16 mouse cellular contexts compared by ENCODE assay signal in genomic region chr2:155088264-155088663, GRCm38 (mm10).
"Had no signal": no experiment of that assay in that cellular context is flagged by ENCODE, and none has a peak within 500 bp of the region (broad histone marks: within the 10 kb centered on the region; RNA-seq: fewer than 3 reads in every experiment).

No protein-coding gene starts in this region.

- H3K4me3 ChIP-seq: neural tube, embryonic 13.5 days; neural tube, embryonic 15.5 days; stomach, embryonic 15.5 days had no signal

- DNase-seq: retina, postnatal 1 day; right cerebral cortex, adult 18-20 months; right cerebral cortex, postnatal 14 days; right cerebral cortex, postnatal 25 days; right cerebral cortex, postnatal 4 days; spleen, adult 18-20 months; thymus, adult 18-20 months; thymus, adult 2 months; thymus, postnatal 14 days; thymus, postnatal 25 days; thymus, postnatal 36 days; thymus, postnatal 4 days had no signal

- H3K9me3 ChIP-seq: neural tube, embryonic 13.5 days; neural tube, embryonic 15.5 days; stomach, embryonic 15.5 days had no signal

- H3K36me3 ChIP-seq: neural tube, embryonic 13.5 days; neural tube, embryonic 15.5 days; stomach, embryonic 15.5 days had no signal

- H3K9ac ChIP-seq: neural tube, embryonic 13.5 days; neural tube, embryonic 15.5 days; stomach, embryonic 15.5 days had no signal

- H3K27ac ChIP-seq: neural tube, embryonic 13.5 days; neural tube, embryonic 15.5 days; stomach, embryonic 15.5 days; stomach, postnatal 0 days had no signal

- H3K27me3 ChIP-seq: neural tube, embryonic 13.5 days; neural tube, embryonic 15.5 days; stomach, embryonic 15.5 days had no signal

- H3K4me1 ChIP-seq: neural tube, embryonic 13.5 days had no signal
